Mouse (Mus musculus): ENCODE results near the gene Pdlim7. TPM values are rescaled to one million over a fixed set of nuclear protein-coding genes. Genes with fewer than 3 reads are reported as not detected.

The Pdlim7 gene
- total RNA-seq, 2 experiments from 2014 or later = 69.4 to 78.9 TPM

DNA sequence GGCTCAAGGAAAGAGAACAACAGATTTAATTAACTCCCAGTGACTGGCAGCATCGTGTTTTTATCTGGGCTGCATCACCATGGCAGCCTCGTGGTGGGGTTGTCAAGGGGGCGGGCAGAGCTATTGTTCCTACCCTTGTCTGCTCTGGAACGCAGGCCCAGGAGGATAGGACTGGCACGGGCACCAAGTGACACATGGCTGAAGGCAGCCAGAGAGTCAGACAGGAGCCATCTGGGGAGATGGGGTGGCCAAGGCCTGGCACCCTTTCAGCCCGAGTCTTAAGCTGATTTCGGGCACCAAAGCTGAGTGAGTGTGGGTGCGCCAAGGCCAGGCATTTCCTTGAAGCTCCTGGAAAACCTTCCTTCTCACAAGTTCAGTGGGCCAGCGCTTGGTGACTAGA is 43.1 kb downstream of the Pdlim7 start:
- DNase-seq (ENCODE audit: low spot score in 2 of 2) = peak; percentile 76 to 89

- DNase-seq (ENCODE audit: low spot score in 2 of 2) = no peak
Measured at GRCm38 (mm10) chr13:55468851-55469560, 44.5 kb downstream of the Pdlim7 start.

GRCm38 (mm10) chr13:55465830-55466440 is 47.5 kb downstream of the Pdlim7 start:
- DNase-seq (ENCODE audit: low spot score in 2 of 2) = no peak

DNA sequence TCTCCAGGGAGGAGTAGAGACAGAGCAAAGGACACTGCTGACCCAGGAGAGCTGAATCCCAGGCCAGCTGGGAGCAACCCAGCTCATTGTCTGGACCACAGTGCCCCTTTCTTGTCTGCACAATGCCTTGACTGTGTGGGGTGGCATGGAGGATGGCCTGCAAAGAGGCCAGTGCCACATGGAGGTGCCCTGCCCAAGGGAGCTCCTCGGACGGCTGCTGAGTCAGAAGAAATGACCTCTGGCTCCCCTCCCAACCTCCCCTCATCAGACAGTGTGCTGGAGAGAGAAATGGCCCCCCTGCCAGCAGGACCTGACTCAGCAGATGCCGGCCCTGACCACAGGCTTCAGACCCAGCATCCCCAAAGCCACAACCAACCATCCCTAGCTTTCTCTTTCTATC is 48.3 kb downstream of the Pdlim7 start:
- DNase-seq (ENCODE audit: low spot score in 2 of 2) = no peak

GRCm38 (mm10) chr13:55464027-55464884 is 49.2 kb downstream of the Pdlim7 start, which contains the start of gene Prr7:
Gene Prr7, plus strand, starts transcription at chr13:55464267.
- DNase-seq (ENCODE audit: low spot score in 2 of 2) = peak; percentile 78 to 80

DNA sequence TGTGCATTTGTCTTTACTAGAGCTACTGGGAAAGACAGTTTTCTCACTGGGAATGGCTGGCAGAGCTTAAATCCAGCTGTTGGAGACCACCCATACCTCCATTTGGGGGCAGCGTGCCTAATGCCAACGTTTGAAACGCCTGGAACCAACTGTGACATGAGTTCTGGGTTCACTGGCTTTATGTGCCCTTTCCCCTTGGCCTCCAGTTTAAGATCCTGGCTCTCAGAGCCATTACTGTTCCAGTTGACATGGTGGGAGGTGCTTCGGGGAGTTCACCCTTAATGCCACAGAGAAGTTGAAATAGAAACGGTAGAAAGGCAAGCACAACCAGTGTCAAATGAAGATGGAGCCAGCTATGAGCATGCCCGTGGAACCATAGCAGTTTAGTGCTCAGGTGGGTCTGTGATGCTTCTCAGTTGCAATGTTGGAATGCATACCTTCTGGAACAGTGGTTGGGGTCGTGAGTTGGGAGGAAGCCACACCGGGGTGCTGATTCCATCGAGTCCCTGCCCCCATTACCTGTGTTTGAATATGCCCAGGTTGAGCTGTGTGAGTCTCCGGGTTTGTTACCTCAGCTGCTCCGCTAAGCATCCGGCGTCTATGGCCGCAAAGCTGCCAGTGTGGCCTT is 50.0 kb downstream of the Pdlim7 start:
- DNase-seq (ENCODE audit: low spot score in 2 of 2) = no peak

- no peak for DNase-seq (ENCODE audit: low spot score in 2 of 2)
Measured at GRCm38 (mm10) chr13:55462965-55463364, 50.5 kb downstream of the Pdlim7 start.

DNA sequence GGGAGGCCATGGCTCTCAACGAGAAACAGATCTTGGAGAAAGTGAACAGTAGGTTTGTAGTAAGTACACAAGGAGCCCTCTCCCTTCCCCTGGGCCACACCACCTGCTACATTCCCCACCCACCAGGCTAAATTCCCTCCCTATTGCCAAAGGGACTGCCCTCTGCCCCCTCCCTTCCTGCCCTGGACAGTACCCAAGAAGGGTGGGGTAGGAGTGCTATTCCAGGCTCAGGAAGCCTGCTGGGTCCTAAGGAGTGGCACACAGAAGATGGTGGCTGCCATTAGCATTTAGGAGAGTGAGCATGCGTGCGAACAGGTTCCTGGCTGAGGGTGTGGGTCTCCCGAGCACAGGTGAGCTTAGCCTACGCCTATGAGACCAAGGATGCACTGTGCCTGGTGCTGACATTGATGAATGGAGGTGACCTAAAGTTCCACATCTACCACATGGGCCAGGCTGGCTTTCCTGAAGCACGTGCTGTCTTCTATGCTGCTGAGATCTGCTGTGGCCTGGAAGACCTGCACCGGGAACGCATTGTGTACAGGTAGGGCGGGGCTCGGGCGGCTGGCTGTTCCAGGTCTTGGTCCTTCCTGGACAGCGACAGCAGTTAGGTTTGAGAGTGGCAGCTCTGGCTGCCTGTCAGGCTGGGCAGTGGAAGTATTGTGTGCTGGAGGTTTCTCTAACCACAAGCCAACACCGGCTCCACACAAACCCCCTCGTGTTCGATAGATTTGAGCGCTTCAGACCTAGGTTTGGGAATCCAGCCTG is 61.5 kb downstream of the Pdlim7 start:
- no peak for DNase-seq (ENCODE audit: low spot score in 2 of 2)

DNA sequence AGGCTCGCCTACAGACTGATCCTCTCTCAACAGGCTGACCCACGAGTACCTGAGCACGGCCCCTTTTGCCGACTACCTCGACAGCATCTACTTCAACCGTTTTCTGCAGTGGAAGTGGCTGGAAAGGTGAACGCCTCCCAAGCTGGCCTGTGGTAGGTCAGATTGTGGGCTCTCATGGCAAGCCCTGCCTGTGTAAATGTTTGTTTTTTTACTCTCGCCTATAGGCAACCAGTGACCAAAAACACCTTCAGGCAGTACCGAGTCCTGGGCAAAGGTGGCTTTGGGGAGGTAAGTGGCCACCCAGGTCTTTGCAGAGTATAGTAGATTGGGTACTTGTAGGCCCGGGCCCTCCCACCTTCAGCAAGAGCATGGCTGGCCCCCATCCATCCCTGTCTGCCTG is 62.2 kb downstream of the Pdlim7 start:
- DNase-seq (ENCODE audit: low spot score in 2 of 2) = no peak

GRCm38 (mm10) chr13:55450511-55450980 is 62.9 kb downstream of the Pdlim7 start:
- DNase-seq (ENCODE audit: low spot score in 2 of 2) = peak; percentile 48 to 69

DNA sequence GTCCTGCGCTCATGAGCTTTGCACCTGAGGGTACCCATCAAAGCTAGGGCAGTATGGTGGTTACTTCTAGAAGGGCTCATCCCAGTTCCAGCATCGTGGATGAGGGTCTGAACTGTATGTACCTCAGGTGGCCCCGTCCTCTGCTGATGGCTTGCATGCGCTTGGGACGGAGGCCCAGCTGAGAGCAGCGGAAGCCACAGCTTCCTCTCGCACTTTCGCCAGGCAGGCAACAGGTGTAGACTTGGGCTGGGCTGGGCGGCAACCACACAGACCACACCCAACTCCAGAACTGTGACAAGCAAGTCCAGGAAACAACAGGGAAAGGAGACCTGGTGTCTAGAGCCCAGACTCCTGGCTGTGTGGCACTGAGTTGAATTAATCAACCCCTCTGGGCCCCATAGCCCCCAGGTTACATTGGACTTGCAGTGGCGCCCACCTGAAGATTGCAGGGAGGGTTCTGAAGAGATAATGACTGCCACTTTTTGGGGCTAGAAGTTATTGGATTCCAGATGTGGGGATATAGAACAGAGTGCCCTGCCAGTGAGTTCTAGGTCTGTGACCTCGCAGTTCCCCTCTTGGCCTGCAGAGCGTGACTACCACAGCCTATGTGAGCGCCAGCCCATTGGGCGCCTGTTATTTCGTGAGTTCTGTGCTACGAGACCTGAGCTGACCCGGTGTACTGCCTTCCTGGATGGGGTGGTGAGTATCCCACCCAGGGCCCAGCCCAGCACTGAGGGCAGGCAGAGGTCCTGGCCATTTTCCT is 63.6 kb downstream of the Pdlim7 start:
- DNase-seq (ENCODE audit: low spot score in 2 of 2) = no peak

GRCm38 (mm10) chr13:55449205-55449604 is 64.3 kb downstream of the Pdlim7 start:
- no peak for DNase-seq (ENCODE audit: low spot score in 2 of 2)

- DNase-seq (ENCODE audit: low spot score in 2 of 2) = no peak
Measured at GRCm38 (mm10) chr13:55448131-55448530, 65.3 kb downstream of the Pdlim7 start.

GRCm38 (mm10) chr13:55447543-55447943 is 65.9 kb downstream of the Pdlim7 start:
- no peak for DNase-seq (ENCODE audit: low spot score in 2 of 2)

DNA sequence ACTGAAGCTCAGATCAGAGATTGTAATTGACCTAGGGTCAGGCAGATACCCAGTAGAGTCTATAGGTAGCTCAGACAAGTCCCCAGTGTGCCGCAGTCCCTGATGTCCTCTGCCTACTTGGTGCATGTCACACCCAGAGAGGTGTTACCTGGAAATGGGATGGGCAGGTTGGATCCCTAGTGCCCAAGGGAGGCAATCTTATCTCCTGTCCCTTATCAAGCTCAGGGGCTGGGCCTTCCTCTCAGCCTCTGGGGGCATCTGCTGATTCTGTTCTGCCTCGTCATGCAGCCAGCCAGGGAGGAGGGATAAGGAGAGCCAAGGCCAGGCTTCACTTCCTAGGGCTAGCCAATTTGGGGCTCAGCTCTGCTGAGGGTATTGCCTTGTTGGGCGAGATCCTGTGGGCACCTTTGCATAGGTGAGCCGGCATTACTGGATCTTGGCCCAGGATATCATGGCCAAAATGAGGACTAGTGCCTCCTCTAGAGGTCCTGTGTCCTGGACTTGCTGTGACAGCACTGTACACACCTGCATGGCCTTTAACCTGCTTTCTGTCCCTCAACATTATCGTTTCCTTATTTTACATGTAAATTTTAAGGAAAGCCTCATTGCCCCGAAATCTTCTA is 66.9 kb downstream of the Pdlim7 start:
- no peak for DNase-seq (ENCODE audit: low spot score in 2 of 2)

Measured in layer of hippocampus, postnatal 14 days (tissue).